Mouse (Mus musculus) ovary, postnatal 14 days (tissue): Measurements from ENCODE around the gene Amh.

Experiments
- DNase-seq: peaks from one replicate; pipeline ENCODE4 v3.0.0; 2022; ENCODE audit warnings: low spot score

The Amh gene

DNA sequence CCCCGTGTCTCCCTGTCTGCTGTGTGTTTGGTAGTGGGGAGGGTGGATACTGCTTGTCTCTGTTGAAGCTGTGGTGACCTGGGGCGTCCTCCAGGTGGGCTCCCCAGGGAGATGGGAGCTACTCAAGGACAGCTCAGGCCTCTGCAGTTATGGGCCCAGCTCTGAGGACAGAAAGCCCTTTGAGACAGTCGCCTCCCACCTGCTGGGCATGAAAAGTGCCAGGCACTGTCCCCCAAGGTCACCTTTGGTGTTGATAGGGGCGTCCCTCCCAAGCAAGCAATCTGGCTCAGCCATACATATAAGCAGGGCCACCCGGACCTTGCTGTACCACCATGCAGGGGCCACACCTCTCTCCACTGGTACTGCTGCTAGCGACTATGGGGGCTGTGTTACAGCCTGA lies at the start of gene Amh:
Gene Amh (plus strand): TSS at position 328 of the 400 bp plus-strand sequence.
- no peak for DNase-seq

DNA sequence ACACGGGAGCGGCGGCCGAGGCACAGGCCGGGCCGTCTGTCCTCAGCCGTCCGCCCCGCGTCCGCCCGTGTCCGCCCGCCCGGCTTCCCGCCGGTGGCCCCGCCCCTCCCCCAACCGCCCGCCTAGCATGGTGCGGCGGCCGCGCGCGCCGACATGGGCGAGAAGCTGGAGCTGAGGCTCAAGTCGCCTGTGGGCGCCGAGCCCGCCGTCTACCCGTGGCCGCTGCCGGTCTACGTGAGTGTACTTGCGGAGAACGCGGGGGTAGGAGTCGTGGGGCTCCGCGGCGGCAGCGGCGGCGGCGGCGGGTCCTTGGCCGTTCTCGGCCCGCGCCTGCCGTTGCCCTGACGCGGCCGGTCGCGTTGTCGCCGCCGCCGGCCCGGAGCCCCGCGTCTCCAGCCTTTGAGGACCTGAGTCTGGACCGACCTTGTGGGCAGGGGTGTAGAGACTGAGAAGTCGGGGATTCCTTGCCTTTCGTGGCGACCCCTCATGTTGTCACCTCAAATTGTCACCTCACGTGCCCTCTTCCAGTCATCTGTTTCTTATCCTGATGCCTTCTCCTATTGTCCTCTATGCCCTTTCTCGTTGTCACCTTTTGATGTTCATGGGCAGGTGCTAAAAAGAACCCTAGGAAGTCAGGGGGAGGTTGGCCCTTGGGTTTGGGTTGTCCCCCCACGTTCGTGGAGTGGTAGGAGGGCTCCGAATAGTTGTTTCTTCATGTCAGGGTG lies 49.6 kb upstream of the Amh start:
- DNase-seq = no peak

DNA sequence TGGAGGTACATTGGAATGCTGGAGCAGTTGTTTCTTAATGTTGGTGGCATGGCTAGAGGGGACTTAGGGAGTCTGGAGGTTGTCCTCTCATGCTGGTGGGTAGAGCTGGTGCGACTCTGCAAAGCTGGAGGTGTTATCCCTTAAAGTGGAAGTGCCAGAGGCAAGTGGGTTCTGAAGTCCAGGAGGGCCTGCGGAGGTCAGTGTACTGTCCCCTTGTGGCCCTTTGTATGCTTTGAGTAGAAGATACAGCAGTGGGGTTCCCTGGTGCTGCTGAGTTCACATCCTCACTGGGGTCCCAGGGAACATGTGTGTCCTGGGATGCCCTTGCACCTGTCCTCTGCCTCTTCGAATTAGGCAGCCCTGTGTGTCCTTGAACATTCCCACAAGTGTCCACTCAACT lies 48.9 kb upstream of the Amh start:
- DNase-seq = no peak

DNA sequence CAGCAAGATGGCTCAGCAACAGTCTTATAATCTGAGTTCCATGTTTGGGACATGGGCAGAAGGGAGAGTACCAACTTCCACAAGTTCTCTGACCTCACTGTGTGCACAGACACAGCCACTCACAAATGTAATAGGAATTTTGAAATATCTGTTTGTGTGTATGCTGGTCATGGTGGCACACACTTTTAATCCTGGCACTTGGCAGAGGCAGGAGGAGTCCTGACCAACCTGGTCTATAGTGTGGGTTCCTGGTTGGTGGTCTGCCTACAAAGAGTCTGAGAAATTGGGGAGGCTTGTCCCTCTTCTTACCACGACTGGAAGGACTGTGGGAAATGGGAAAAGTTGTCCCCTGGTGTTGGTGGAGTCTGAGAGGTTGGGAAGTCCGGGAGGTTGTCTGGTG lies 48.5 kb upstream of the Amh start:
- no peak for DNase-seq

DNA sequence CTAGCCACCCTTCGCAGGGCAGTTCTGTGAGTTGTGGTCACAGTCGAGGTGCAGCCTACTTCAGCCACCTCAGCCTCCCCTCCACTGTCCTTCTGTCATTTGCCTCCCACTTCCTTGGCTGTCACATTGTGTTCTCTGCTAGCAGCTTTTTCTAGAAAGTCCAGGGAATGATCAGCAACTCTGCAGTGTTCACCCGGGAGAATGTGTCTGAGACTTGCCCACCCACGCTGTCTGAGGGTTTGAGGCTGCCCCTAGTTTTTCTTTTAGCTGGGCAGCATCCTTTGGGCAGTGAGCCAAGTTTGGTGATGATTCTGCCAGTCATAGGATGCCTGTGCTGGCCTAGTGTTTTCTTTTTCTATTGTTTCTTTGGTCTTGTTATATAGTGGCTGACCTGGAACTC lies 48.1 kb upstream of the Amh start:
- no peak for DNase-seq

DNA sequence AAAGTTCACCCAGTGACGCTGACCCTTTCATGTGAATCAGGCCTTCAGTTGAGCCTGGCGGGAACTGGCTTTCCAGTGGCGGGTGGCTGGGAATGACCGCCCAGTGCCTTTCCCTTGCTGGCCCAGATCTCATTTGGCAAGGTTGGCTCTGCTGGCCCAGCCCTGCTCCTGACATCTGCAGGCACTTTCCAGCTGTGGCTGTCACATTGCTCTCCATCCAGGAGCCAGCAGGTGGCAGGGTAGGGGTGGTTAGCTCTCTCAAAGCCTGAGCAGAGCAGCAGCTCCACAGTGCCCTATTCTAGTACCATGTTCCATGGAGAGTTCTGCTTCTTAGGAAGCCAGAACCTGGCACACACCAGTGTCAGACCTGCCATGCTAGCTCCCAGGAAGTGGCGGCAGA lies 47.3 kb upstream of the Amh start:
- peak; percentile 49 for DNase-seq

DNA sequence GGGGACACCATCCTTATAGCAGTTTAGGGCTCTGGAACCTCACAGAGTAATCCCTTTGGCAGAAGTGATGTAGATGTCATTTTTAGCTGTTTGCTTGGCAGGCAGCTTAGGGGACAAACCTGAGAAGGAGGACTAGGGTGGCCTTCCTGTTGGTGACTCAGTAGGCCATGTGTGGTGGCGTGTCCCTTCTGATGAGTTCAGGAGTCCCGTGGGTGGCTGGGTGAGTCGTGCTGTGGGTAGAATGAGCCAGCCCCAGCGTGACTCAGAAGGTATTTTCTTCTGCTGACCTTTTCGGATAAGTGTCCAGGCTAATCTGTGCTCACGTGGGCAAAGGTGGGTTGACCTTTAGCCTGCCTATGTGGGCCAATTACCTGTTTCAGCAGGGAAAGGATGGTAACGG lies 46.4 kb upstream of the Amh start:
- no peak for DNase-seq

DNA sequence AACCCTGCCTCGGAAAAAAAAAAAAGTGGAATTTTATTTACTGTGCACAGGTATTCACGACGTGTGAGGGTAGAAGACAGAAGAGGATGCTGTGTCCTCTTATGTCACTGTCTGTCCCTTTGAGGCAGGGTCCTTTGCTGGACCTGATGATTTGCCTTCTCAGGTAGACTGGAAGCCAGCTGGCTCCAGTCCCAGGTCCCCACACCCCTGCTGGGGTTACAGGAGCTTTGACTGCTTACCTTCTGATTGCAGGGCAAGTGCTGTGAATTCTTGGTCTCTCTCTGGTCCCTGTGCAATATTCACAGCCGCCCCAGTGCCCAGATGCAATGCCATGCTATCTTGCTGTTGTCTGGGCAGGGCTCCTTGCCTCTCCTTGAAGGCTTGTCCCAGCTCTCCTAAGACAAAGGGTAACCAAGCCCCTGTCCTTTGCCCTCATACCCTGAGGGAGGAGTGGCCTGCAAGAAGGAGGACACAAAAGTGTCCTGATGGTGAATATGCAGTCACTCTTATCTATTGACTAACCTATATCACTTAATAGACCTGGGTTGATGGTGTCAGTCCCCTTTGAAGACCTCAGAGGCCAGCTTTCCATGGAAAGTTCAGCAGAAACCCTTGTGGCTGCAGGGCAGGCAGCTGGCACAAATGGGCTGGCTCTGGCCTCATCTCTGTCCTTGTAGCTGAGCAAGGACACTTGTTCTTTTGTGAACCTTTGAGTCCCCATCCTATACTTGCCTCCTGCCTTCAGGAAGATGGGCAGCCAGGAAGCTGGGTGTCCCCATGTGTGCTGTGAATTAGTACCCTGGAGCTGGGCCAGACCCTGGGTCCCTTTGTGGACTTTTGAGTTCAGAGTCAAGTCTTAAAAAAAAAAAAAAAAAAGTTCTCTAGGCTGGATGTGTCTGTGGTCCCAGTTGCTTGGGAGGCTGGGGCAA lies 44.2 kb upstream of the Amh start:
- DNase-seq = no peak

DNA sequence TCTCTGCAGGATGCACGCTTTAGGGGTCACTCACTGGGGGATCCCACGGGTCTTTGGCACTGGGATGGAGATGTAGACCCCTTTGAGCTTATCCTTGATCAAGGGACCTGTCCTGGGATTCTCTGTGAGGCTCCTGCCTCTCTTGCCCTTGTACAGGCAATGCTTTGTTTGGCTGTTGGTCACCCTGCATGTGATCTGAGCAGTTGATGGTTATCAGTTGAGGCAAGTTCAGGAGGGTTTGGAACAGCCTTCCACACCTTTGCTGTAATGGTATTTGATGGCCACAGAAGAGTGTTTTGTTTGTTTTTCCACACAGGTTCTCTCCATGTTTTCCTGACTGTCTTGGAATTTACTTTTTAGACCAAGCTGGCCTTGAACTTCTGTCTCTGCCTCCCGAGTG lies 43.2 kb upstream of the Amh start:
- DNase-seq = no peak

DNA sequence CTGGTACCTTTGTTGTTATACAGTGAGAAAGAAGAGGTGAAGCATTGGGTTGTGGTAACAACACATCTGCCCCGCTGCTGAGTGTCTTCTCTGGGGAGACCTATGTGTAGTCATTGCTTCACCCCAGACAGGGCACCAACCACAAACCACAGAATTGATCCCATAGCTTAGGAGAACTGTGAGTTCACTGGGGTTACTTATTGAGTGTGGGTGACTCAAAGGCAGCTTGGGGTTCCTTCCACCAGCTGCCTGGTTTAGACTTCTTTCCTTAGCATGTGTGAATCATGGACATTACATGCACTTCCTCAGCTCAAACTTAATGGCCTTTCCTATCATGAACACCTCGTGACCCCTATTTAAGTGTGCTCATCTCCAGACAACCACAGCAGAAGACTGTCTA lies 41.5 kb upstream of the Amh start:
- DNase-seq = no peak

DNA sequence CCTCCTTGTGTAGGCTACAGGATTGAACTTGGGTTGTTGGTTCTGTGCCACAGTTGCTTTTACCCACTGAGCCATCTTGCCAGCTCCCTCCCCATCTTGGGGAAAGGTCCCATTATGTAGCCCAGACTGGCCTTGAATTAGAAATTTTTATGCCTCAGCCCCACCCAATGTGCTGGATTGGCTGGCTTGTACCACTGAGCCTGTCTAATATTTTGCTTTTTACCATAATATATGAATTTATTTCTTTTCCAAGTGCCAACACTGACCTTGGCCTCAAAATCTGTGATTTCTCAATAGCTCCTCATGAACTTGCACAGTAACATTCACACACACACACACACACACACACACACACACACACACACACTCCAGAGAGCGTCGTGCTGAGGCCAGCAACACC lies 39.3 kb upstream of the Amh start:
- no peak for DNase-seq

DNA sequence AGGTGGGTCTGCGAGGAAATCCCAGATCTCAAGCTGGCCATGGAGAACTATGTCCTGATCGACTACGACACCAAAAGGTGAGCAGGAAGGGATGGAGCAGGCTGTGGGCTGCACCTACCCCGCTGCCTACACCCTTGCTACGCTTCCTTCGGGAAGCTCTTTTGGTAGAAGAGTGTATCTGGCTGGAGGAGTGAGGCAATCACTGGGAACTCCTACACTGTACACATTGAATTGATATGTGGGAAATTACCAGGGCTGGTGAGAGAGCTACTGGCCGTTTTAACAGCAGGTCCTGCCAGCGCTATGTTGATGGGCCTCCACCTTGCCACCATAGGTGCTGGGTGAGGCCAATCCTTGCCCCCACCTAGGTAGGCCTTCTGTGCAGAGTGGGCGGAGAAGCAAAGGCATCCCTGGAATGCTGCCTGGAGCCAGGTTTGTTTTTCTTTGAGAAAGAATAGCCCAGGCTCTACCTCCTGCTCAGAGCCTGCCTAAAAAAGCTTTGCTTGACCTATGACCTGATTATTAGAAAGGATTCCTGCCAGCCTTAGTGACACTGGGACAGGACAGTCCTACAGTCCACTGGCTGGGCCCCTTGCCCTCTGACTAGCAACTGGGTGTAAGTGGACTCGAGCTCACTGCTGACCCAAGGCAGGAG lies 38.8 kb upstream of the Amh start:
- DNase-seq = no peak

DNA sequence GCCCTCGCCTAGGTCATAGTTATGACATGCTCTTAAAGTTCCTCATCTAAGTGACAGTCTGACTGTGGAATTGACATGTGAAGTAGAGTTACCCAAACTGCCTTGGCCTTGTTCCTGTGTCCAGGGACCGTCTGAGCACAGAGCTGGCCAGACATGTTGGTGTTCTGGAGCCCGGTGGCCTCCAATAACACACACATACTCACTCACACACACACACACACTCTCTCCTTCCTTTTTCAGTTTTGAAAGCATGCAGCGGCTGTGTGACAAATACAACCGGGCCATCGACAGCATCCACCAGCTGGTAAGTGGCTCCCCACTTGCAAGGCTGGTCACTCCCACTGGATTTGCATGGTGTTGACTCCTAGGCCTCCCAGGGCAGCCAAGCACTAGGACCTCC lies 36.7 kb upstream of the Amh start:
- DNase-seq = no peak

DNA sequence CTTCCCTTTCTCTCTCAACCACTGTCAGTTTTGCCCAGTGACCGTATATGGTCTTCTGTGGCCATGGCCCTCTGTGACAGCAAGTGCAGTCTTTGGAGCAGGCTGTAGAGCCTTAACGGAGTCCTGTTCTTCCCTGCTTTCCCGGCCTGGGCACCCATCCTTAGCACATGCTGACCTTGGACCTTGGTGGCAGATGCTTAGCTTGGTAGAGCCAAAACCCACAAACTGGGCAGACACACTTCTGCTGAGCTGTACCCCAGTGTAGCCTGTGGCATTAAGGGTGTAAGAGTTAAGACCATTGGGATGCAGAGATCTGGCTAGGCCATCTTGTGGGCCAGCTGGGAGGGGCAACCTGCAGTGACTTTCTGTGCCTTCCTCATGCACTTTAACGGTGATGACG lies 31.2 kb upstream of the Amh start:
- no peak for DNase-seq

DNA sequence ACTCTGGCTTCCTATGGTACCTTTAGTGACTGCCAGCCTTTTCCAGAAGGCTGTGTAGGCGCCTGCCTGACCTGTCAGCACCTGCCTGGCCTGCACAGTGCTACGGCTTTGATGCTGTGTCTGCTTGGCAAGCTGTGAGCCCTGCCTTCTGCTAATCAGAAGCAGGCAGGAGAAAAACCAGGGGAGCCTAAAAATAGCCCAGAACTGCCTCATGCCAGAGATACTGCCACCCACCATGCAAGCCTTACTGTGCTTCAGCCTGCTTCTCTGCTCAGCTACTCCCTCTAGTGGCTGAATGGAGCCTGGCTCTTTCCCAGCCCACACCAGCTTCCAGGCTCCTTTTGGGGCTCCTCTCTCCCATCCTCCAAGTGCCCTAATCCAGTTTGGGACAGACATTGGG lies 30.5 kb upstream of the Amh start:
- peak; percentile 76 for DNase-seq

DNA sequence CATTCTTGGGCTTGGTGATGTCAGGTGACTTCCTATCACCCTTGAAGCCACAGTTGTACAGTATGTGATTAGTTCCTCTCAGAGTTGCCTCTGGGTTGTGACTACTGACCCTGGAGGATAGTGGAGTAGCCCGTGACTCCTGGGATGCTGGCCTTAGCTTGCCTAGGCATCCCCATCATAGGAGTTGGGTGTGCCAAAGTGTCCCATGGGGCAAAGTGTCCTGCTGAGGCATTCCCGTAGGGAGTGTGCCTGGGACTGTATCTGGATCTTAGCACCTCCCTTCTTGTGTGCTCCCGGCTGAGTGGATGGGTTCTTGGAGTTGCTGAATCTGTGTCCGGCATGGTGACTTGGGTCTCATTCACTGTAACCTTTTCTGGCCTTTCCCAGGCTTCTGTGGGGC lies 30.1 kb upstream of the Amh start:
- DNase-seq = no peak

DNA sequence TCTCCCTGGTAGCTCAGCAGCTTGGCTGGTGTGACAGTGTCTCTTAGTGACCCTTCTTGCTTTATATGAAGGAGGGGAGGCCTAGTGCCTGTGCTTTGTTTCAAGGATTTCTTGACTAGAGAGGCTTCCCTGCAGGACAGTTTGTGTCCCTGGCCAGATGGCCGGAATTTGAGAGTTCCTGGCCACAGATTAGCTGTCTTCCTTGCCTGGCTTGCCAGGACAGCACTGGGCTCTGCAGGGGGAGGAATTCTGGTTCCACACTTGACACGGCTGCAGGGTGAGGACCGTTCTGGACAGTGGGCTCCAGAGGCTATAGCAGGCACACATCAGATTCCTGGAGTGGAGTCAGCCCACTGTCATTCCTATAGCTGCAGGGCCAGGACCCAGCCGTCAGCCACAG lies 29.3 kb upstream of the Amh start:
- DNase-seq = no peak

DNA sequence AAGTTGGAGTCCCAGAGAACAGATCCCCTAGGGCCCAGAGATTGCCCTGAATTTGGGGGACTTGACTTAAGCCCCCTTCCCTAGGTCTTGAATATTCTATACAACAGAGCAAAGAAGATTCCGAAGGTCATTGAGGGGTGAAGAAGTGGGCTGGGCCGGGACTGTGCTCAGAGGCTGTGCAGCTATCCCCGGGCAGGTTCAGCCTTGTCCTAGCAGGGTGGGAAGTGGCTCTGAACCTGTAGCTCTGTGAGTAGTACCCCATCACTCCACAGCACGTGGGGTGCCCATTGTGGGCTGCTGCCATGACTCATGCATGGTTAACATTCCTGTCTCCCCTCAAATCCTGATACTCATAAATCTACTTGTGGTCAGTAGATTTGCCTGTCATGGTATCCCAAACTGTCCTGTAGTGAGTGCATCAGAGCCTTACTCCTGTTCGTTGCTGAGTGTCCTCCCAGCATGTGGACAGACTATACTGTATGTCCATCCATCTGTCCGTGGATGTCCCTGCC lies 28.6 kb upstream of the Amh start:
- no peak for DNase-seq

DNA sequence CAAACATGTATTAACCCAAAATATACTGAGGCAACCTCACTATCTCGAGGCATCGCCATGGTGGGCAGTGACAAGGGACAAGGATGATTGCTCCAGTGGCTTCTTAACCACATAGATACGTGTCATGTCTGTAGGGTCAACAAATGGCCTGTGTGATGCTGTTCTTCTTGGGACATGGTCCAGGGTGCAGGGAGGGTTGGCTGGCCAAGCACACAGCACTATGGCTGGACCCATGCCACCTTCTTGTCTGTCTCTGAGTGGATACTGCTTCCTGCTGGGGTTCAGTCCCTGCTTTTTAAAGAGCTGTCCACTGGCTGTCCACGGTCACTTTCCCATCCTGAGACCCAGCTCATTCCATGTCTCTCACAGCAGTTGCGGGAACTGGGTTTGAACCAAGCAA lies 27.9 kb upstream of the Amh start:
- DNase-seq = no peak

DNA sequence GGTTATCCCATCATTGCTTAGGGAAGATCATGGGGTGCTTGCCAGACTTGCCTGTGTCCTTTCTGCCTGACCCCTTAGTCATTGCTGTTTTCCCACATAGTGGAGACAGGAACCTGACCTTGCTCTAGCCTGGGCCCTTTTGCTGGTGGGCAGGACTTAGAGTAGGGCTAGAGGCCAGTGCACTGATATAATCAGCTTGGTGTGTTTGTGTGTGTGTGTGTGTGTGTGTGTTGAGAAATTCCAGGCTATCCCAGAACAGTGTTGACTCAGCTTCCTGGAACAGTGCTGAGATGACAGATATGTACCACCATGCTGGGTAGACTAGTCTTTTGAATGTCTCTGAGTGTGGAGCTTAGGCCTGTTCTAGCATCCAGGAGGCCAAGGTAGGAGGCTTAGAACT lies 25.5 kb upstream of the Amh start:
- DNase-seq = no peak

DNA sequence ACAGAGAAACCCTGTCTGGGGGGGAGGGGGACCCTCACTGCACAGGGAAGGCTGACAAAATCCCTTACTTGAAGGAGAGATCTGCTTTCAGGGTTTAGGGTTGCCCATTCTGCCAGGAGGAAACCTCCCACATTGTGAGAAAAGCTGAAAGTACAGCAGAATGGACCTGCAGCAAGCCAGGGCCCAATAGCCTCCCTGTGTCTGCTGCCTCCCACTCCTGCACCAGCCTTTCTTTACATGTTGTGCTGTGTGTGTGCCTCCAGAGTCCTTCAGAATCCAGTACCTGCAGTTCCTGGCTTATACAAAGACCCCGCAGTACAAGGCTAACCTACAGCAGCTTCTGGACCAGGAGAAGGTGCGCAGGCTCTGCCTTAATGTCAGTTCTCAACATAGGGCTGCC lies 20.7 kb upstream of the Amh start:
- DNase-seq = no peak

DNA sequence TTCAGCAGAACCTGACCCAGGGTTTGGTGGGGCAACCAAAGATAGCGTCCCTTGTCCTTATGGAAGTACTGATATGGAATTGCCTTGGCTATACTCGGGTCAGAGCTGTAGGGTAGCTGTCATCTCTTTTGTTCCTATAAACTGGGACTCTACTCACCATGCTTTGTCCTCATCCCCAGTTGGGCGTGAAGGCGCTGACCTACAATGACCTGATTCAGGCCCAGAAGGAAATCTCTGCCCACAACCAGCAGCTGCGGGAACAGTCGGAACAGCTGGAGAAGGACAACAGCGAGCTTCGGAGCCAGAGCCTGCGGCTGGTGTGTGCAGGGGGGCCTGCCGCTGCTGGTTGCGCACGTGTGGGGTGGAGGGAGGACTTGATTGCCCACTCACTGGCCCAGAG lies 20.2 kb upstream of the Amh start:
- no peak for DNase-seq

DNA sequence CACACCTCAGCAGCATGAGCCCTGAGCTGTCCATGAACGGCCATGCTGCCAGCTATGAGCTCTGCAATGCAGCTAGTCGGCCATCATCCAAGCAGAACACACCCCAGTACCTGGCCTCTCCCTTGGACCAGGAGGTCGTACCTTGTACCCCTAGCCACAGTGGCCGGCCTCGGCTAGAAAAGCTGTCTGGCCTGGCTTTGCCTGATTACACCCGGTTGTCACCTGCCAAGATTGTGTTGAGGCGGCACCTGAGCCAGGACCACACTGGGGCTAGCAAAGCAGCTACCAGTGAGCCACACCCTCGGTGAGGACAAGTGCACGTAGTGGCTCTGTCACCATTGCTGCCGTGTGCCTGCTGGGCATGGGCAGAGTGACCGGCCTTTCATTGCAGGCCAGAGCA lies 19.1 kb upstream of the Amh start:
- DNase-seq = no peak
